ENCODE assay signal across 8 mouse cellular contexts in genomic region chr7:63986407-63987182, GRCm38 (mm10). TPM values are rescaled to one million over a fixed set of nuclear protein-coding genes. Genes with fewer than 3 reads are reported as not detected.
DNase-seq lines count a peak whose midpoint lies in the region; ATAC-seq and TF ChIP-seq lines count a peak whose summit lies in the region.

No protein-coding gene starts in this region.

- no peaks in the 10 kb centered on the region for H3K36me3 ChIP-seq in heart, postnatal 0 days (replicated peaks; ENCODE audit: control insufficient read depth, insufficient read depth, low read length)
- H3K36me3 ChIP-seq in liver, embryonic 12.5 days, result no peaks in the 10 kb centered on the region
- no peaks in the 10 kb centered on the region for H3K36me3 ChIP-seq in neural tube, embryonic 14.5 days (ENCODE audit: control insufficient read depth, insufficient read depth, low read length)

- no peak for ATAC-seq in heart, postnatal 0 days (ENCODE audit: insufficient read depth, low read depth)
- ATAC-seq in liver, embryonic 12.5 days, result peak; percentile 35; the same call in 1 of the 2 replicates
- ATAC-seq in neural tube, embryonic 14.5 days (ENCODE audit: low read depth), result peak; percentile 89

- no peaks in the 10 kb centered on the region for H3K9me3 ChIP-seq in heart, postnatal 0 days (replicated peaks; ENCODE audit: control insufficient read depth, low read length)
- H3K9me3 ChIP-seq in liver, embryonic 12.5 days (replicated peaks), result no peaks in the 10 kb centered on the region
- no peaks in the 10 kb centered on the region for H3K9me3 ChIP-seq in neural tube, embryonic 14.5 days (ENCODE audit: control insufficient read depth, low read length)

- peak overlapping the region; percentile 54; the same call in 1 of the 2 replicates for H3K27ac ChIP-seq in heart, postnatal 0 days (ENCODE audit: low read depth)
- H3K27ac ChIP-seq in liver, embryonic 12.5 days, result peak overlapping the region; percentile 38; the same call in 1 of the 2 replicates
- H3K27ac ChIP-seq in neural tube, embryonic 14.5 days (ENCODE audit: low read depth, low read length), result peak overlapping the region; percentile 76

- H3K4me2 ChIP-seq in heart, postnatal 0 days (ENCODE audit: low read depth, low read length), result no peak overlapping the region
- H3K4me2 ChIP-seq in liver, embryonic 12.5 days, result no peak overlapping the region
- H3K4me2 ChIP-seq in neural tube, embryonic 14.5 days (ENCODE audit: low read depth, low read length), result no peak overlapping the region

- no peak for TF ChIP-seq CTCF in heart, postnatal 0 days (IDR thresholded peaks at IDR 0.05; ENCODE audit: low read depth)

- intact Hi-C loops in gastrocnemius, postnatal 14 days (cut with DNase I; ENCODE audit: low total_unique reads), result no loop called here
- intact Hi-C loops in gastrocnemius, postnatal 36 days (cut with DNase I), result no loop called here

- no peaks in the 10 kb centered on the region; the same call in 1 of the 2 replicates for H3K4me1 ChIP-seq in heart, postnatal 0 days (ENCODE audit: control insufficient read depth, insufficient read depth)
- peaks cover 84% of the 10 kb centered on the region for H3K4me1 ChIP-seq in liver, embryonic 12.5 days
- H3K4me1 ChIP-seq in neural tube, embryonic 14.5 days (ENCODE audit: control insufficient read depth, insufficient read depth, low read length), result peaks cover 13% of the 10 kb centered on the region

- 59% methylated on average over 12 of the region's 12 CpGs for WGBS in heart, postnatal 0 days
- 70% methylated on average over 12 of the region's 12 CpGs for WGBS in liver, embryonic 12.5 days (ENCODE audit: insufficient replicate concordance)
- WGBS in neural tube, embryonic 14.5 days, result 17% methylated on average over 12 of the region's 12 CpGs

- TF ChIP-seq EP300 in heart, postnatal 0 days (IDR thresholded peaks at IDR 0.05; ENCODE audit: low read depth), result no peak

- H3K4me3 ChIP-seq in heart, postnatal 0 days (ENCODE audit: low read depth, low read length), result no peak overlapping the region
- no peak overlapping the region for H3K4me3 ChIP-seq in liver, embryonic 12.5 days
- H3K4me3 ChIP-seq in neural tube, embryonic 14.5 days (ENCODE audit: low read depth, low read length), result no peak overlapping the region

- no peak overlapping the region for H3K9ac ChIP-seq in heart, postnatal 0 days (replicated peaks; ENCODE audit: low read depth, low read length)
- no peak overlapping the region; the same call in 1 of the 2 replicates for H3K9ac ChIP-seq in liver, embryonic 12.5 days
- H3K9ac ChIP-seq in neural tube, embryonic 14.5 days (replicated peaks; ENCODE audit: low read depth, low read length), result peak overlapping the region; percentile 42

- peak; percentile 32 for DNase-seq in gastrocnemius, postnatal 14 days
- DNase-seq in gastrocnemius, postnatal 36 days, result no peak
- peak; percentile 59 to 72 for DNase-seq in cerebellum, postnatal 10 days
- DNase-seq in heart, postnatal 0 days (ENCODE audit: low spot score), result peak; percentile 11
- peak; percentile 73 to 92 for DNase-seq in kidney, postnatal 25 days
- DNase-seq in natural killer cell, adult 2 months (ENCODE audit: low spot score in 2 of 2), result no peak

- no peaks in the 10 kb centered on the region for H3K27me3 ChIP-seq in heart, postnatal 0 days (ENCODE audit: control insufficient read depth, insufficient read depth, low read length)
- H3K27me3 ChIP-seq in liver, embryonic 12.5 days (replicated peaks), result no peaks in the 10 kb centered on the region
- H3K27me3 ChIP-seq in neural tube, embryonic 14.5 days (ENCODE audit: control insufficient read depth, insufficient read depth, low read length), result no peaks in the 10 kb centered on the region

RNA-seq across cellular contexts. Expression of gene Klf13, which starts 47.9 kb away (rescaled TPM):
- total RNA-seq in gastrocnemius, postnatal 14 days (2021), result 10 to 100 TPM; 42.5 to 65.2 TPM
- total RNA-seq in gastrocnemius, postnatal 36 days (2021), result 10 to 100 TPM; 42.3 to 47.7 TPM
- 40.7 and 47.4 TPM in 2 replicates for total RNA-seq in heart, postnatal 0 days (2014; rRNA removed; ENCODE audit: low replicate concordance)
- 26.0 and 26.5 TPM in 2 replicates for polyA plus RNA-seq in heart, postnatal 0 days (2015; fragmentation: Nextera tagmentation; extraction: Ambion mirVana)
- 17.7 and 20.8 TPM in 2 replicates for polyA plus RNA-seq in liver, embryonic 12.5 days (2016; fragmentation: Nextera tagmentation; extraction: Ambion mirVana)
- 24.9 and 32.5 TPM in 2 replicates for polyA plus RNA-seq in neural tube, embryonic 14.5 days (2014; fragmentation: Nextera tagmentation; extraction: Ambion mirVana)

Comparison
In these comparisons a context has a peak if more than half of its experiments do, and no peak if none do; other contexts are left out.
1. DNase-seq: peak in gastrocnemius, postnatal 14 days (single experiment), cerebellum, postnatal 10 days (2 of 2), heart, postnatal 0 days (single experiment) and kidney, postnatal 25 days (2 of 2); none in gastrocnemius, postnatal 36 days (0 of 2) and natural killer cell, adult 2 months (0 of 2).
2. Peak in every context shown above with its lines, with median percentiles within 50 percentile points of each other: H3K27ac ChIP-seq.